Mouse (Mus musculus) embryo, embryonic 11 days (tissue): ENCODE measurements around the gene Uap1l1.

Source experiments
- DNase-seq: peaks from one replicate; pipeline ENCODE4 v3.0.0-alpha.2; 2015

The Uap1l1 gene

GRCm38 (mm10) chr2:25310969-25311368, 54.5 kb downstream of the Uap1l1 start:
- DNase-seq: no peak

GRCm38 (mm10) chr2:25310180-25310579, 55.3 kb downstream of the Uap1l1 start:
- DNase-seq: no peak
